Mouse (Mus musculus): ENCODE data around the gene Isx. TPM values are rescaled to one million over a fixed set of nuclear protein-coding genes. Genes with fewer than 3 reads are reported as not detected.

Isx gene
- polyA plus RNA-seq, 1 experiment from 2014 or later = not detected

DNA sequence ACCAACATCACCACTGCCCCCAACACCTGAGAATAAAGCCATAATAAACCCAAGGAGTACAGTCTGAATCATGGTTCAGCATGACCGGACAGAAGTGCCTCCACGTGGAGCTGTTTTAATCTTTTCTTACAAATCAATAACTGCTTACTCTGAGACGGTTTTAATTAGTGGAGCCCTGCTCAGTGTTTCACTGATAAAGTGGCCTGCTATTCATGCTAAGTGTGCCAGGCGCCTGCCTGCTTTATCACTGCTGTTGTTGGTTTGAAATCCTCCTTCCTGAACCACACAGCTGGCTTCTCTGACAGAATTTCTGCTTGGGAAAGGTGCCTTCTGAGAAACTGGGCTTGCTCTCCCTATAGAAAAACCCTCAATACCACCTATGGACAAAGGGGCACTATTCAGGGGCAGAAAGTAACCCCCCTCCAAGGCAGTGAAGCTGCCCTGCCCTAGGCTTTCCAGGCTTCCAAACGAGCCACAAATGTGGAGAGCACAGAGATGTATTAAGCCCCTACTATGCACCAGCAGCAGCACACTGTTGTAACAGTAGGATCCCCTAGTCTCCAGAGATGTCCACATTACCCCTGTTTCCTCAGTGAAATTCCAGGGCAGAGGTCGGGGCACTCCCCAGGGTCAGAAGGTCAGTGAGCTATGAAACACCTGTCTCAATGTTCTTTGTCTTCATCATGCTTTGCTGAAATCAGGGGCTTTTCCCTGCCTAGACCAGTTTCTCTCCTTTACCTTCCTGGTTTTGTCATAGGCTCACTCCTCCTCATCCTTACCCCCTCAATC is 30.3 kb downstream of the Isx start:
- no peak overlapping the region for H3K4me3 ChIP-seq
- 62% methylated on average over 6 of the region's 6 CpGs for WGBS
- DNase-seq (ENCODE audit: low spot score) = no peak
- no peak overlapping the region for H3K27ac ChIP-seq (replicated peaks)
- no peaks in the 10 kb centered on the region for H3K27me3 ChIP-seq (replicated peaks; ENCODE audit: low read depth, poor library complexity, severe bottlenecking)
- peaks cover 7% of the 10 kb centered on the region for H3K4me1 ChIP-seq
- no peaks in the 10 kb centered on the region for H3K36me3 ChIP-seq (replicated peaks)
- H3K9me3 ChIP-seq = no peaks in the 10 kb centered on the region

DNA sequence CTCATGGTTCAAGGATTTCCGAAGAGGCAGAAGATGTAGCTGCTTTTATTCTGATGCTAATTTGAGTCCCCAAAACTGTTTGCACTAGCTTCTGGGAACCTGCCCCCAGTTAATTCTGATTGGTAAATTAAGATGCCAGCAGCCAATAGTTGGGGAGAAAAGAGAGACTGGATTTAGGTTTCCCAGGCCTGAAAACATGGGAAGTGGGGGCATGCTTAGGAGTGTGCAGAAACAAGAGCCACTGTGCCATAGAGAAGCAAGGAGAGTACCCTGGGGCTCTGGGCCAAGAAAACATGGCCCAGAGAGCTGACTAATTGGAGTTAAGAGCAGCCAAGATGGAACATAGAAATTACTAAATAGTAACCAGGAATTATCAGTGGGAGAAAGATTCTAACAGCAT is 33.4 kb downstream of the Isx start:
- 34% methylated on average over 1 of the region's 1 CpGs for WGBS
- Histone ChIP-seq H3K4me1 (peaks cover 7% of the 10 kb centered on the region), H3K27me3 (replicated peaks; ENCODE audit: low read depth, poor library complexity, severe bottlenecking) (no peaks in the 10 kb centered on the region), H3K4me3 (no peak overlapping the region), H3K27ac (replicated peaks) (no peak overlapping the region), H3K36me3 (replicated peaks) (no peaks in the 10 kb centered on the region), H3K9me3 (no peaks in the 10 kb centered on the region)
- no peak for DNase-seq (ENCODE audit: low spot score)

DNA sequence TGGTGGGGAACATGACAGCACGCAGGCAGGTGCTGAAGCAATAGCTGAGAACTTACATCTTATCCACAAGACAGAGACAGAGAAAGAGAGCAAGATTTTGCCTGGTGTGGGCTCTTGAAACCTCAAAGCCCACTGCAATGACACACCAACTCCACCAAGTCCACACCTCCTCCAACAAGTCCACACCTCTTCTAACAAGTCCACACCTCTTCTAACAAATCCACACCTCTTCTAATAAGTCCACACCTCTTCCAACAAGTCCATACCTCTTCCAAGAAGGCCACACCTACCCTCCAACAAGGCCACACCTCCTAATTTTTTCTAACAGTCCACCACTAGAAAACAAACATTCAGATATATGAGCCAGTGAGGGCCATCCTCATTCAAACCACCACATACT is 37.7 kb downstream of the Isx start:
- Histone ChIP-seq H3K27me3 (replicated peaks; ENCODE audit: low read depth, poor library complexity, severe bottlenecking) (no peaks in the 10 kb centered on the region), H3K9me3 (no peaks in the 10 kb centered on the region), H3K4me1 (no peaks in the 10 kb centered on the region), H3K4me3 (no peak overlapping the region), H3K27ac (replicated peaks) (no peak overlapping the region), H3K36me3 (replicated peaks) (no peaks in the 10 kb centered on the region)
- no peak for DNase-seq (ENCODE audit: low spot score)
- WGBS = 94% methylated on average over 1 of the region's 1 CpGs

DNA sequence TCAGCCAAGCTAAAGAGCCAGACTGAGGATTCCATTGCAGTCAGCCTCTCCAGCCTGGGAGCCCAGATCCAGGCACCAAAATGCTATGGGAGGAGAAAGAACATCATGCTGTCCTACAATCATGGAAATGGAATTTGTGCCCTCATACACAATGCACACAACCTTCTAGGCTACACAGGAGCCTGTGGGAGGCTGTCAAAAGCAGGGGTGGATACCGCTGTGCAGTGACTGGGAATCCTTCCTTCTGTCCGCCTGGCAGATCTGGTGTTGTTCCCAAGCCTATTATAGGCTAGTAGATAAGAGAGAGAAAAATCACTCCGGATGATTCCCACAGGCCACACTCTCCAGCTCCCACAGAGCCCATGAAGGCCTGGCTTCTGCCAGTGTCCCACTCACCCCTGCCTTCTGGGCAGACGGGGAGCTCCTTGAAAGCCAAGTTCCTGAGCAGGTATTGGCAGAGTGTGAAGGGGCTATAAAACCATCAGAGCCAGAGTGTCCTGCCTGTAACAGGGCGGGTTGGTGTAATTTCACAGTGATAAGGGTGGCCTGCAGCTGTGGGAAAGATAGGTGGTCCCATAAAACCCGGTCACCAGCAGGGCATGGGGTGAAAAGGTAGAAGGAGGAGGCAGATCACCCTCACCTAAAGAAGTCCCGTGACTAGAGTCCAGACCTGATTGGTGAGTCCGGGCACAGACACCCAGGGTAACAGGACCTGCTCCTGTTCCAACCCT is 47.9 kb downstream of the Isx start:
- WGBS = 85% methylated on average over 8 of the region's 8 CpGs
- Histone ChIP-seq H3K4me1 (no peaks in the 10 kb centered on the region), H3K4me3 (no peak overlapping the region), H3K27me3 (replicated peaks; ENCODE audit: low read depth, poor library complexity, severe bottlenecking) (no peaks in the 10 kb centered on the region), H3K27ac (replicated peaks) (no peak overlapping the region), H3K36me3 (replicated peaks) (no peaks in the 10 kb centered on the region), H3K9me3 (no peaks in the 10 kb centered on the region)
- no peak for DNase-seq (ENCODE audit: low spot score)

GRCm38 (mm10) chr8:74921882-74922518 is 49.0 kb downstream of the Isx start:
- H3K27ac ChIP-seq (replicated peaks) = no peak overlapping the region
- DNase-seq (ENCODE audit: low spot score) = no peak
- no peaks in the 10 kb centered on the region for H3K36me3 ChIP-seq (replicated peaks)
- no peaks in the 10 kb centered on the region for H3K27me3 ChIP-seq (replicated peaks; ENCODE audit: low read depth, poor library complexity, severe bottlenecking)
- WGBS = 83% methylated on average over 4 of the region's 4 CpGs
- no peaks in the 10 kb centered on the region for H3K4me1 ChIP-seq
- H3K9me3 ChIP-seq = no peaks in the 10 kb centered on the region
- no peak overlapping the region for H3K4me3 ChIP-seq

- no peaks in the 10 kb centered on the region for H3K9me3 ChIP-seq
- no peak overlapping the region for H3K4me3 ChIP-seq
- H3K4me1 ChIP-seq = no peaks in the 10 kb centered on the region; the same call in 1 of the 2 replicates
- WGBS = 33% methylated on average over 1 of the region's 1 CpGs
- no peak overlapping the region for H3K27ac ChIP-seq (replicated peaks)
- H3K27me3 ChIP-seq (replicated peaks; ENCODE audit: low read depth, poor library complexity, severe bottlenecking) = no peaks in the 10 kb centered on the region
- H3K36me3 ChIP-seq (replicated peaks) = no peaks in the 10 kb centered on the region
- no peak for DNase-seq (ENCODE audit: low spot score)
Measured at GRCm38 (mm10) chr8:74927940-74928339, 55.0 kb downstream of the Isx start.

DNA sequence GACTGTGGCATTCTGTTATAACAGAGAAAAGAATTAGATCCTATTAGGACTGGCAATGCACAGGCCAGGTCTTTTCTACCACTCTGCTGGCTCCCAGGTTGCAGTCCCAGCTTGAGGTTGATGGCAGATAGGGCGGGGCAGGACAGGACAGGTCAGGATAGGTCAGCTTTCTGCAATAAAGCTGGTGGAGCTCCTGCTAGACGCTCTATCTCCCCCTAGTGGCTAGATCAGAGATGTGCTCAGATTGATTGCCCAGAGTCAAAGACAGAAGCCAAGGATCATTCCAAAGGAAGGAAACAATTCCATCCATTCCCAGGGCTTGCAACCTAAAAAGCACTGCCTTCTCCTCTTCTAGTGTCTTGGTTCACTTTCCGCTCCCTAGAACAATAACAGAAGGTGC is 57.8 kb downstream of the Isx start:
- H3K4me3 ChIP-seq = no peak overlapping the region
- H3K27me3 ChIP-seq (replicated peaks; ENCODE audit: low read depth, poor library complexity, severe bottlenecking) = no peaks in the 10 kb centered on the region
- H3K36me3 ChIP-seq (replicated peaks) = no peaks in the 10 kb centered on the region
- no peaks in the 10 kb centered on the region; the same call in 1 of the 2 replicates for H3K4me1 ChIP-seq
- 21% methylated on average over 3 of the region's 3 CpGs for WGBS
- H3K9me3 ChIP-seq = no peaks in the 10 kb centered on the region
- no peak overlapping the region for H3K27ac ChIP-seq (replicated peaks)
- DNase-seq (ENCODE audit: low spot score) = peak; percentile 59

DNA sequence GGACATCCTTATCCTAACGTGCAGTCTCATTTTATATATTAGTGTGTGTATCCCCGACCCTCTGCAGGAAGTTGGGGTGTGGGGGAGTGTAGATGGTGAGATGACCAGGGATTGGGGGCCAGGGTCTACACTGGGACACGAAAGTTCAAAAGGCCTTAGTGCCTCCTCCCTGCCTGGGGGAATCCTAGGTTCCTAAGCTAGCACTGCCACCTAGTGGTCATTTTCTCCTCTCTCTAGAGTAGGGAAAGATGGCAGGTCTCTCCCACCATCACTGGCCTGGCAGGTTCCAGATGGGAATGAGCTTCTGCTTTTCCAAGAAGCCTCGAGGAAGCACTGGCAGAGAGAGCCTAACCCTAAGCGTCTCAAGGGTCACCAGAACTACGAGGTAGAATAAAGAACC is 62.3 kb downstream of the Isx start:
- H3K36me3 ChIP-seq (replicated peaks) = no peaks in the 10 kb centered on the region
- no peak overlapping the region for H3K27ac ChIP-seq (replicated peaks)
- peak; percentile 54 for DNase-seq (ENCODE audit: low spot score)
- H3K4me1 ChIP-seq = no peaks in the 10 kb centered on the region
- H3K9me3 ChIP-seq = no peaks in the 10 kb centered on the region
- H3K27me3 ChIP-seq (replicated peaks; ENCODE audit: low read depth, poor library complexity, severe bottlenecking) = no peaks in the 10 kb centered on the region
- WGBS = 27% methylated on average over 6 of the region's 6 CpGs
- H3K4me3 ChIP-seq = no peak overlapping the region

- DNase-seq (ENCODE audit: low spot score) = no peak
- H3K4me1 ChIP-seq = no peaks in the 10 kb centered on the region
- H3K36me3 ChIP-seq (replicated peaks) = no peaks in the 10 kb centered on the region
- H3K27me3 ChIP-seq (replicated peaks; ENCODE audit: low read depth, poor library complexity, severe bottlenecking) = no peaks in the 10 kb centered on the region
- H3K4me3 ChIP-seq = no peak overlapping the region
- H3K27ac ChIP-seq (replicated peaks) = no peak overlapping the region
- 96% methylated on average over 2 of the region's 2 CpGs for WGBS
- H3K9me3 ChIP-seq = no peaks in the 10 kb centered on the region
Measured at GRCm38 (mm10) chr8:74936656-74937055, 63.7 kb downstream of the Isx start.

GRCm38 (mm10) chr8:74942056-74942455 is 69.1 kb downstream of the Isx start:
- DNase-seq (ENCODE audit: low spot score) = no peak
- no peaks in the 10 kb centered on the region for H3K36me3 ChIP-seq (replicated peaks)
- H3K27me3 ChIP-seq (replicated peaks; ENCODE audit: low read depth, poor library complexity, severe bottlenecking) = no peaks in the 10 kb centered on the region
- WGBS = 92% methylated on average over 3 of the region's 3 CpGs
- no peak overlapping the region for H3K27ac ChIP-seq (replicated peaks)
- H3K4me3 ChIP-seq = no peak overlapping the region
- no peaks in the 10 kb centered on the region for H3K4me1 ChIP-seq
- H3K9me3 ChIP-seq = no peaks in the 10 kb centered on the region

All from embryonic facial prominence, embryonic 10.5 days (tissue).